Mouse (Mus musculus) embryo, embryonic 11.5 days (tissue): ENCODE measurements at regions not wholly inside any gene's neighbourhood (a gene's known extent, or its start where the extent isn't known, plus 50 kb on each side); places are given as distances from the start of the nearest gene placed in this dataset.
"Not testable (repeated sequence)": the region's sequence is repeated elsewhere in the genome, so short reads cannot be mapped to it uniquely, and the experiment has no call there.

Source experiments
- DNase-seq: peaks from one replicate; pipeline ENCODE4 v3.0.0-alpha.2; 2012; ENCODE audit warnings: low read depth, low spot score

DNA sequence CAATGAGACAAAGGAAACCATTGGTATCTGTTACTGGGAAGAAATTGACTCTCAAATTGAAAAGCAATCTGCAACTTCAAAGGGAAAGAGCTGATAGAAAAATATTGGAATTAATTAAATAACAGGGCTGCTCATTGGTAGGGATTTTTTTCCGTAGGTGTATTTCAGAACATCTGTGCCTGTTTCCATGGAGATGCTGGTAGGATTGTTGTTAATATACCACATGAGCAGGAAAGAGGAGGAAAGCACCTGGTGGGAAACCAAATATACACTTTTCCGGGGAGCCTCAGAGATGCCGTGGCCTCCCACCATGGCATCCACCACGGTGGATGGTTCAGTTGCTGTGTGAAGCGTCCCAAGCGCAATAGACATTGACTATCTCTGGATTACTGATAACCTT is 428.0 kb upstream of the Sphkap start:
- no peak for DNase-seq

DNA sequence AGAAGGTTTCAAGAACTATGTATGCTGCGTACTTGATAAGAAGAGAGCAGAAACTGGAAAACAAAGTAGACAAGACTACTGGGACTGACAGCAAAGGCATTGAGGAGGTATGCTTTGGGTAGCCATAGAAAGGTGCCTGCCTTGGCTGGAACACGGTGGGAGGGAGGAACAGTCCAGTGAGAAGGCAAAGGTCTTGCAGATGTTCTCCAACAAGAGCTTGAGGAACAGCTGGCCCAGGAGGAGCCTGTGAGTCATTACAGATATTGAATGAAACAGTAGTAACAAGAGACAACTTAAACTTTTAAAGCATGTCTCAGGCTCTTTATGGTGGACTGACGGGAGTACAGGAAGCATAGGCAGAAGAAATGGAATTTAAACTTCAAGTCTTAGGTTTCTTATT is 424.9 kb upstream of the Sphkap start:
- no peak for DNase-seq

DNA sequence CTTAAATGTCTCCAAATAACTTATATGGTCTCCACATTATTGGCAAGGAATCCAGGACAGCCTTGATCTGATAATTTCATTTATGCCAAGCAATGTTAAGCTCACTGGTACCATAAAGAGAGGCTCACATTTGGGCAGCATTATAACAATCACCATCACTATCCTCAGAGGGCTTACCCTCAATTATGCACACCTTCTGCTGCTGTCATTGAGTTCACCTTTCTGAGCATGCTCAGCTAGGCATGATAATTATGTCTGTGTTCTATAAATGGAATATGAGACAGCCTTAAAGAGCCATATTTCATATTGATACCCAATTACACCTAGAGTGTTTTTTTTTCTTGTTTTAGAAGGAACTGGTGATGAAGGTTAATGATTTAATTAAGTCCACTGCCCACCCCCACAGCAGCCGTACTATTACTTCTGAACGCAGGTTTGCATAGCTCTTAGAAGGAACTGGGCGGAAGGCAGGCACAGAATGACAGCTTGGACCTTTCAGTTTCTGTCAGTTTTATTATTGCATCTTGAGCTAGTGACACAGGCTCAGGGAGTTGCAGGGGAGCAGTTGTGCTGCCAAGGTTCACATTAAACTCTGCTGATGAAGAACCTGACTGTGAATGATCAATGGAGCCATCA is 424.0 kb upstream of the Sphkap start:
- no peak for DNase-seq

DNA sequence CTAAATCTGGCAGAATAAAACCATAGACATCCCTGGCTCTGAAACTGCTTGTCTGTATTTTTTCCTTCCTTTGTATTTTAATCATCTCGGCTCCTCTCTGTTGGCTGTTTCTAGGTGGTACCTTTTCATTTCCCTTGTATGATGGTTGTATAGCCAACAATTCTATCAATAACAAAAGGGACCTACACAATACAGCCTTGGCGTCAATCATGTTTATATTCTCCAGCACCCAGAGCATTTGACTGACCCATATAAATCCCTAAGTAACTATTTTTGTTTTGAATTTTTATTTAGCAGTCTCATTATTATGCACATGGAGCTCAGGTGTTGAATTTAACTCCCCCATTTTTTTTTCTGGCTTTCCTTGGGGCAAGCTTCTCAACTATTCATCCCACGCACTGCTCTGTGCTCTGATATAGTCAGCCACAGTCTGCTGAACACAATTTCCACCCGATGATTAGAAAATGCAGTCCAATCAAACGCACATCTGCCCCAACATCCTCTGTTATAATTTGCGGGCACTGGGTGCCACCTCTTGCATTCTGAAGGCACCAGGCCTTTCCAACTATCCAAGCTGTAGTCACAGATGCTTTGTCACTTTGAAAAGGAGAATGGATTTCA is 422.1 kb upstream of the Sphkap start:
- no peak for DNase-seq

DNA sequence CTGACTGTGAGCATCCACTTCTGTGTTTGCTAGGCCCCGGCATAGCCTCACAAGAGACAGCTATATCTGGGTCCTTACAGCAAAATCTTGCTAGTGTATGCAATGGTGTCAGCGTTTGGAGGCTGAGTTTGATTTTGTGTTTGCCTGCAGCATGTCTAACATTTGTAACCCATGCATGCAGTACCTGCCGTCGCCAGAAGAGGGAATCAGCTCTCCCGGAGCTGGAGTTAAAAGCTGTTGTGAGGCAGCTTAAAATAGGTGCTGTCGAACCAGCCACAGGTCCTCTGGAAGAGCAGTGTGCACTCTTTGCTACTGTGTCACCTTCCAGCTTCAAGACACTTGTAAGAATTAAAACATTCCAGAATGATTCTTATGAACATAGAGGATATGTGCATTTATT is 403.2 kb upstream of the Sphkap start:
- DNase-seq: not testable (repeated sequence)

DNA sequence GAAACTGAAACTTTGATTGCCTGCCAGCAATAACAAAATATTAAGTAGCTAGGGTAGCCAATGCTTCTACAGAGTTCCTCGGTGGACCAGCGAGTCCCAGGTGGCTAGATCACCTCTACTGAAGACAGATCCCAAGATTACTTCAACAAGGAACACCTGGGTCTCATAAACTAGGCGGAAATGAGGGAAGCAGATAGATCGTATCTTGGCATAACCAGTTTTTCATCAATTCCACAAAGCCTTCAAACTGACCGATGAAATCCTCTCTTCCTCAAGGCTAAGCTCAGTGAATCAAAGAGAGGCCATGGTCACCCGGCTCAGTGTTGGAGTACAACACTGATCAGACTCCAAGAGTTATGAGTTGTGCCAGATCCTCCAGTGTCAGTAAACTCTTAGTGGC is 400.4 kb upstream of the Sphkap start:
- no peak for DNase-seq

DNA sequence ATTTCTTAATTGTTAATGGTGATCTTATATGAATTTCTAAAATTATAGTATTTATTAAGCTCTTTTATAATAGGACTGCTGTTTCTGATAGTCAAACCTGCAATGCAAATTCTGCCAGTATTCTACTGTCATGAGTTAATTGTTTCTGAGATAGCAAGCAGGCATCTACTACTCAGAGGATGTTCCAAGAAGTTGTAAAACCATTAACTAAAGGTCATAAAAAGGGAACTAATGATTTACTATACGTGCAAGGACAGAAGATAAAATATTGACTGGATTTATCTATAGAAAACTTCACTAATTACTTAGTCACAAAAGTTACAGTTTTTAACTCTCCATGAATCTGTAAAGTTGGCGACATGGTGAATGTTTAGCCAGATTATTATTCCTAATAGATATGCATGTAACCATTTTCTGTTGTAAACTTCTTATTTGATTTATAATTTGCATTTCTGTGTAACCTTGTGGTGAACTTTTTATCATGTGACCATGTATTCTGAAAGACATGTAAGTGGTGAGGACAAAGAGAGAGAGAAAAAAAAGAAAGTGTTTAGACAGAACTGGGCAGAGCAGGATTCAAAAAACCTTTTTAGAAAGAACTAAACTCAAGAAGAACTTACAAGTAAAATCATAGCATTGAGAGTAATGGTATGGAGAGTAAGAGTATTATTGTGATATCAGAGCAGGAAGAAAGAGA is 395.5 kb upstream of the Sphkap start:
- DNase-seq: no peak

DNA sequence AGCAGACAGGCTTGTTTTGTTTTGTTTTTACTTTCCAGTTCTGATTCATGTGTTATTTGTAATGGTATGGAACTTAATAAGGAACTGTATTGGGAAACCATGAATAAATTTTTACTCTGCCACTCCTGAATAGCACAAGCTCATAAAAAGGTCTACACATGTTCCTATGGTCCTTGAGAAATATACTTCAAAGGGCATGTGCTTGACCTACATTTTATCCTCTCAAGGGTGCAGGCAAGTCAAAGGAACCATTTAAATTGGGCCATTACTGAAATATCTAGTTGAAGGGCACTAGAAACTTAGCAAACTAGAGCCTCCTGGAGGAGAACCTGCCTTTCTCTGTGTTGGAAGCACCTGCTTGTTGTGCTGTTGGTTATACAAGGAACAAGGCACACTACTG is 393.8 kb upstream of the Sphkap start:
- no peak for DNase-seq

DNA sequence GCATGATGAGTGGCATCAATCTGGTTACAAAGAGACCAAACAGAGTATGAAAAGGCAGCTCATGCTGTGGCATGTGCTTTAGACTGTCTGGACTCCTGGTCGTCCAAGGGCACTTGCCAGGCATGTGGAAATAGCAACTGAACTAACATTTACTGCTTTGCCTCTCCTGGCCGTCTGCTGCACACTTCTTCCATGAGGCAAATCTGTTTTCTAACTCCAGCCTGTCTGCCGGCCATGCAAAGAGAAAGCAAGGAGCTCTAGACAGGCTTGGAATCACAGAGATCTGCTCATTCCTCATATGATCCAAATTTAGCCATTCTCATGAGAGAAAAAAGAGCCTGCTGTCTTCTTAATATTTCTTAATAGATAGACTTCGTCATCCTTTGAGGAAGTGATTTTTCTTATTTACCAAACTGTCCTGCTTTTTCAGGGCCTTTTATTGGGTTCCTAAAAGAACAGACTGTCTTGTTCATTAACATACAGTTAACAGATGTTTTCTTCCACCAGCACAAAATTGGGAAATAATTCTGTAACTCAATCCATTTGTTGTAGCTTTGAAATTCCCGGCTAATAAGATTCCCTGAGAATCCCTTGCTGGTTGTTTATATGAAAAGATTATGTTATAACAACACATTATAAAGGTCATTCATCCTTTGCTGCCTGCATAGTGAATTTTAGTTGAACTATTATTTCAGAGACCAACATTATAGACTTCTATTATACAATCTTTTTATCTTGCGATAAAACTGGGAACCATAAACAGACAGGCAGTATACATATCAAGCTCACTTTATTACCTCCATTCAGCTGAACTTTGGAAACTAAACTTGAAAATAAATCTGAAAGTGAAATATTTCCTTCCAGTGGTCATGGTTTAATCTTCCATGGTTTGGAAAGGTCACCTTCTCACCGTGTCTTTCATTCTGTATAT is 389.2 kb upstream of the Sphkap start:
- no peak for DNase-seq

DNA sequence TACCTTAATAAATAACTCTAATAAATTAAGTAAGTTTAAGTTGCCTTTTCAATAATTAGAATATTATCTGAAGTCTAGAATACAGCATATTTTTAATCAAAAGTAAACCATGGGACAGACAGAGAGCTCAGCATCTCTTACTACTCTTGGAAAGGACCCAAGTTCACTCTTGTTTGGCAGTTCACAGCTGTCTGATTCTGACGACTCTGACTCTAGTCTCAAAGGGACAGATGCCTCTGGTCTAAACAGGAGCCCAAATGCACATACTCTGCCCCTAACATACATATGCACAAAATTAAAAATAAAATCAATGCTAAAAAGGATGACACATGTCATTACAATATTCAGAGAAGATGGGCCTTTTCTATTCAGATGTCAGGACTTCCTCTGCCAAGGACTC is 369.2 kb upstream of the Sphkap start:
- no peak for DNase-seq

DNA sequence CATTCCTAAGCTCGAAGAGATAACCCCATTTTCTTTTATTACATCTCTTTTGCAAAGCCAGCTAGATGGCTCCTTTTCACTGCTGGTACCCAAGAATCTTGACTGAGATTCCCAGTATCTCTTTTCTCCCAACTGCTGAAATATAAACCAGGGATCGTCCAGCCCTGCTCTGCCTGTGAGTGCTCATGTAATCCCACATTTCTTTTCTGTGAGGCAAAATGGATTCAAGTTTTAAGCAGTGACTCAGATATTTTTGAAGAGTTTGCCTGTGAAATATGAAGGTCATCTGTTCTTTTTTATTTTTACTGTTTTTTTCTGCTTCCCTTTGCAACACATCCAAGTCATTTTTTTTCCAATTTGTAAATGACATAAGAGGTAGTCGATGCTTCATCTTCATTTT is 363.2 kb upstream of the Sphkap start:
- DNase-seq: no peak

DNA sequence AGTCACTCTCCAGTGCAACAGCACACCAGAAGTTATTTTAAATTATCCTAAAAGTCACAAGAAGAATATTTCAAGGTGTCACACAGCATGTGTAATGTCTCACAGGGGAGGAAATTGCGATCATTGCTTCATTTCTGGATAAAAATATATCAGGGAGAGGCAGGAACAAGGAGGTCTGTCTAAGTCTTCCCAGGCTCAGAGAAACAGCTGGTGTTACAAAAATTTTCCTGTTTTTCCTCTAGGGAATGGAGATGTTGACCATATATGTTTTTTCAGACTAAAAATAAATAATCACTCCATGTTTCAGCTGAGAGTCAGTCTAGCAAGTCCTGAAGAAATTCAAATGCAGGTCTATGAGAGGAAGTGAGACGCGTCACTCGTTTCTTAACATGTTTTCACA is 353.5 kb upstream of the Sphkap start:
- no peak for DNase-seq

DNA sequence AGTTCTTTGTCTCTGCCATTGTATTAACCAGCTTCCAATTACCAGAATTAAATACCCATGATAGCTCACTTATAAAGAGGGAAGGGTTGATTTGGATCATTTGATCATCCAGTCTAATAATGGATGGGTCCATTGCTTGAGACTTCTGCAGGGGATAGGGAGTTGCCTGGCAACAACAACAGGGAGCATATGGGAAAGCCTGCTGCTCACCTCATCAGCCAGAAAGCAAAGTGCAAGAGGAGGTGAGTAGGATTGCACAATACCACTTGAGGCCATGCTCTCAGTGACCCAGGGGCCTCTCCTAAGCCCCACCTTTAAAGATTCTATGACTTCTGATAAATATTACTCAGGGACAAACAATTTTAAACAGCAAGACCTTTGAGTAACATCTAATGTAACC is 348.9 kb upstream of the Sphkap start:
- no peak for DNase-seq

DNA sequence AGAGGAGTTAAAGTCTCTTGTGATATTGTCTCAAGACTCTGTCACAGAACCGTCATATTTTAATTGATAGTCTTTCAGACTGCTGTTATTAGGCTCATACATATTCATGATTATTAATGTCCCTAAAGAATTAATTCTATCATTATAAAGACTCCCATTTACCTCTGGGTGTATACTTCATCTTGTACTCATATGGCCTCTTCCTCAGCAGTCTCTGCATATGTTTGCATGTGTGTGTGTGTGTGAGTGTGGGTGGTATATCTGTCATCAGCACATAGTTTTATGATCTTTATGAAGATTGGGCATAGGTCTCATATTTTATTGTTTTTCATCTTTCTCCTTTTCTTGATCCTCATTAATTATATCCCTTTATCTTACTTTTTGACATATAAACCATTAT is 347.3 kb upstream of the Sphkap start:
- DNase-seq: no peak

DNA sequence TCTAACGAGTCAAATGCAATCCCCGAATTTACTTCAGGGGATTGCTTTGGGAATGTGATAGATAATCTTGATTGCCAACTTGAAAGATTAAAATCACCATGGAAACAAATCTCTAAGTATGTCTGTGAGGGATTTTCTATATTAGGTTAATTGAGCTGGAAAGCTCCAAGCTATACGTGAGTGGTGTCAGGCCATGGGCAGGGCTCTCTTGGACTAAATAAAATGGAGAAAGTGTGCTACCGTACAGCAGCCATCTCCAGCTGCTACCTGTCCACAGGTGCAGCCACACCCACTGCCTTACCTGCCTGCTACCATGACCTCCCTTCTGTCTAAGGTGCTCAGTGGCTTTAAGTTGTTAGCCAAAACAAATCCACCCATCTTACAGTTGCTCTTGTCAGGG is 345.0 kb upstream of the Sphkap start:
- DNase-seq: no peak

DNA sequence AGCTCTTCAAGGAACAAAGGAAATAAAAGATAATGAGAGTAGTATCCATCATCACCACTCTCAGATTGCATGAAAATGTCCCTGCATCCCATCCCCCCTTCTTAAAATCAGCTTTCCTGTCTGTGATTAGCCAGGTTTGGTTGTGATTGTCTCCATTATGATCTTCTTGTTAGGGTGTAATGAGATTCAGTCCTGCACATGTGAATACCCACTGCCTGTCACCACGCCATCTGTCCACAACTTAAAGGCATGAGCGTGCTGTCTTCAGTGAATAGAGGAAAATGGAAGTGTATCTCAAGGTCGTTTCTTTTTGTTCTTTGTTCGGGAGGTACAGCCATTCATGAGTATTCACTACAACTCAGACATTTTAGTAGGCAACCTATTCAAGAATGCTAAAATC is 341.0 kb upstream of the Sphkap start:
- no peak for DNase-seq

DNA sequence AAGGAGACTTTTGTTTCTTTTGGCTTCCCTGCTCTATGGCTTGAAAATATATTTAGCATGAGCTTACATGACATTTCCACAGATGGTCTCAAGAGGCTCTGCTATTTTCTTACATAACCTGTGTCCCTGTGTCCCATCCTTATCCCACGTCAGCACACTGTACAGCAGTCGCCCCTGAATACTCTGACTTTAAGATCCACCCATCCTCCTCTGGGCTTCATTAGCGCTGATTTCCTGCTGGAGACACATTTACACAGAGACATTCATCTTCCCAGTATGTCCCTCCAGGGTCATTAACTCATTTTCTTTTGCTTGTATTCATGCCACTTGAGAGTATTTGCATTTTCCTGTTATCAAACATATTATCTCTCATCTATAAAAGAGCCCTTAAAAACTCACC is 340.1 kb upstream of the Sphkap start:
- no peak for DNase-seq

DNA sequence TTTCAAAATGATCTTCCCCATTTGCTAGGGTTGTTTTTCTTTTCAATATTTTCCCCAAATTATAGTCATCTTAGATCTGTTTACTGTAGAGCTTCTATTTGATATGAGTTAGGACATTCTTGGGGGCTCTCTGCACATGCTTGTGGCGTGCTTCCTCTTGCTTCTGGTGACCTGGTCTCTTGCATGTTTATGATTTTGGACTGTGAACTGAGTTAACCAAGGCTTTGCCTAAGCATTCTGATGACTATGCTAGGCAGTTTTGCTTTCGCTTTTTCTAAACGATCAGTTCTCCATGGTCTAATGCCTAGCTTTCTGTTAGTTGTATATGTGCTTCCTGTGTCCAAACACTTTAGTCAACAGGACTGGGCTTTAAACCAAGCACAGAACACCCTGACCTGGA is 339.4 kb upstream of the Sphkap start:
- no peak for DNase-seq

DNA sequence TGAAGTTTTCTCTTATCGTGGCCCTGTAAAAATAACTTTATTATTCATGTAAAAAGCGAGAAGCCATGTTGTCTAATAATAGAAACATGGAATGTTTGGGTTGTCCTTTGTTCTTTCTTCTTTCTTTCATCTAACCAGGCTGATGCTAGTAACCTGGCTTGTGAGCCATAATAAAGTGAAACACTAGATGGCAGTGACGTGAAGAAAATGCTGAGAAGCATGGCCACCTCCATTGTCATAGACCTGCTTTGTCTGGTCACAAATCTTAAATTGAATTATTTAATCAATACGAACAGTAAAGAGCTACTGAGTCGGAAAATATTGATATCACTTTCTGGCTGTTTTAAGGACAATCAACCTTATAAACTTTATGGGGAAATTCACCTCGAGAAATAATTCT is 338.0 kb upstream of the Sphkap start:
- DNase-seq: peak; percentile 44

DNA sequence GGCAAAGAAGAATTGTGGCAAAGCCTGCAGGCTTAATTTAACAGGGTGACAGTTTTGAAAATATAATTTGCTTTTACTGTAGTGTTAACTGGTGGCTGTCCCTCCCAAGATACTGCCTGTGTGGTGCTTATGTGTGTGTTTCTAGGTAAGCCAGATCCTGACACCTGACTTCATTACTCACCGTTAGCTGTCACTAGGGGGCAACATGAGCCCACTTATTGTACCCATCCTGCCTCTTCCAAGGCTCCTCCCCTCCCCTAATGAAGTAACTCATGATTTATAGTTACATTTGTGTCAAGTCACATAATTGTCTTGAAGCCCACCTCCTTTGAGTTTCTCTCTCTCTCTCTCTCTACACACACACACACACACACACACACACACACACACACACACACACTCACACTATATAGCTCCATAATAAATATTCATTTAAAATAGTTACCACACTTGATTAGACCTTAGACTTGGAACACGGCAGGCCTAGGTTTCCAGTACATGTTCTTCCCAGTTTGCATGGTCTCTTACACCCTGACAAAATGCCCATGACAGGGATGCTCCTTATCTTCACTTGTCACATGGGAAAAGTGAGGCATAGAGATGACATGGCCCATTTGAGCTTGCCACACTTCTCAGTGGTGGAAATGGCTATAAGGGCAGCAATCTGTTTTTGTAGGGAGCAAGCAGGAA is 328.6 kb upstream of the Sphkap start:
- DNase-seq: no peak

DNA sequence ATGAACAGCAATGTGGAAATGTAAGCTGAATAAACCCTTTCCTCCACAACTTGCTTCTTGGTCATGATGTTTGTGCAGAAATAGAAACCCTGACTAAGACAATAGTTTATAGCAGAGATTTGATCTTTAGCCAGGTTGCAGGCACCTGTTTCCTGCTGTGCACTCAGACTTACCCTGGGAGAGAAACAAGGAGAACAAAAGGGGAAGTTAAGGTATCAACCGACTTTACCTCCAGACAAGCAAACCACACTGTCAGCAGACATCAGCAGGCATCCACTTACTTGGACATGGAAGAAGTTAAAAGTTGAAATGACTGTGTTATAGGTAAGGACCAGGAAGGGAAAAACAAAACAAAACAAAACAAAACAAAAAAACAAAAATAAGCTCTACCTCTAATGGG is 323.7 kb upstream of the Sphkap start:
- no peak for DNase-seq

DNA sequence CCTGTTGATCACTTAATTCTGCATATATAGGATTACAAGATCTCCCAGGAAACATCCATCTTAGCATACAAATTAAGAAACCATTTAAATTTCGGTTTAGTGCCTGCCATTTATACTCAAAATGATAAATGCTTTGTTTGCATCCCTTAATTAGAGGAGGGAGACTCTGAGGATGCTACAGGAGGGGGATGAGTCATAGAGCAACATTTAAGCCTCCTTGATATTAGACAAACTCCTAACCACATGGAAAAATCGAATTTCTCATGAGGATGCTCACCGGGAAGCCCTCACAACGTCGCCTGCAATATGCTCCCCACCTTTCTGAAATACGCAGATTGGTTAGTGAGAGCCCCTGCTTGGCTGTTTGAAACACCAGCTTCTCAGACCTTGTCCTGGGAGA is 320.8 kb upstream of the Sphkap start:
- DNase-seq: no peak
